Mouse (Mus musculus) olfactory bulb, adult 2 months (tissue): ENCODE data around the gene Ikzf3.

ENCODE experiments used
- CTCF ChIP-seq: fragments of 200-500 bp; IDR thresholded peaks from 2 replicates; pipeline ENCODE4 v1.5.1; 2012; ENCODE audit warnings: low read depth, mild to moderate bottlenecking, low read length, moderate library complexity; ENCODE audit not compliant: insufficient read depth
- POLR2A ChIP-seq: fragments of 200-500 bp; IDR thresholded peaks from 2 replicates; pipeline ENCODE4 v1.6.1; 2012; ENCODE audit warnings: mild to moderate bottlenecking, low read depth, low read length, moderate library complexity; ENCODE audit not compliant: insufficient read depth

GRCm38 (mm10) chr11:98475630-98476433 is 70.0 kb downstream of the Ikzf3 start:
- TF ChIP-seq POLR2A (no peak), CTCF (no peak)
